Mouse (Mus musculus) liver, adult 2 months (tissue): Measurements from ENCODE around the gene 4930578G10Rik.
"Not testable (repeated sequence)": the region's sequence is repeated elsewhere in the genome, so short reads cannot be mapped to it uniquely, and the experiment has no call there.

Experiments used
- CTCF ChIP-seq: fragments of 200-500 bp; IDR thresholded peaks from 2 replicates; pipeline ENCODE4 v1.5.1; 2011; ENCODE audit warnings: low read depth, low read length, control low read depth
- POLR2A ChIP-seq: fragments of 200-500 bp; IDR thresholded peaks from 2 replicates; pipeline ENCODE4 v1.6.1; 2011; ENCODE audit warnings: low read length, control low read depth; ENCODE audit not compliant: insufficient read depth; ENCODE audit errors: extremely low read depth

- not testable (repeated sequence) for TF ChIP-seq POLR2A, CTCF
Observed at GRCm38 (mm10) chr4:42860483-42860882, 125.1 kb downstream of the 4930578G10Rik start.
